Mouse (Mus musculus) olfactory bulb, adult 2 months (tissue): Measurements from ENCODE around the gene Cbx3.

Experiments
- CTCF ChIP-seq: fragments of 200-500 bp; IDR thresholded peaks from 2 replicates; pipeline ENCODE4 v1.5.1; 2012; ENCODE audit warnings: low read depth, mild to moderate bottlenecking, low read length, moderate library complexity; ENCODE audit not compliant: insufficient read depth
- POLR2A ChIP-seq: fragments of 200-500 bp; IDR thresholded peaks from 2 replicates; pipeline ENCODE4 v1.6.1; 2012; ENCODE audit warnings: mild to moderate bottlenecking, low read depth, low read length, moderate library complexity; ENCODE audit not compliant: insufficient read depth

GRCm38 (mm10) chr6:51507556-51507955, 37.4 kb downstream of the Cbx3 start:
- TF ChIP-seq CTCF (no peak), POLR2A (no peak)
